Mouse (Mus musculus): ENCODE results near the gene Tle4. TPM values are rescaled to one million over a fixed set of nuclear protein-coding genes. Genes with fewer than 3 reads are reported as not detected.

Tle4 gene
- polyA plus RNA-seq, 1 experiment from 2014 or later: 15.4 TPM

- peaks cover 39% of the 10 kb centered on the region for H3K4me1 ChIP-seq
- WGBS: 74% methylated on average over 3 of the region's 3 CpGs
- no peak overlapping the region for H3K9ac ChIP-seq
- H3K9me3 ChIP-seq (replicated peaks): no peaks in the 10 kb centered on the region
- no peak for ATAC-seq (replicated peaks; ENCODE audit: low FRiP score)
- H3K4me2 ChIP-seq: no peak overlapping the region
- no peaks in the 10 kb centered on the region for H3K27me3 ChIP-seq
- H3K36me3 ChIP-seq: peaks cover 11% of the 10 kb centered on the region
- no peak overlapping the region for H3K4me3 ChIP-seq (replicated peaks)
- H3K27ac ChIP-seq: no peak overlapping the region
These were observed 11.7 kb downstream of the Tle4 start for GRCm38 (mm10) chr19:14586171-14586570.

GRCm38 (mm10) chr19:14585731-14586130, 12.1 kb downstream of the Tle4 start:
- Histone ChIP-seq H3K27me3 (no peaks in the 10 kb centered on the region), H3K9ac (no peak overlapping the region), H3K4me3 (replicated peaks) (no peak overlapping the region), H3K9me3 (replicated peaks) (no peaks in the 10 kb centered on the region), H3K4me2 (no peak overlapping the region), H3K36me3 (peaks cover 13% of the 10 kb centered on the region), H3K4me1 (peaks cover 39% of the 10 kb centered on the region), H3K27ac (no peak overlapping the region)
- ATAC-seq (replicated peaks; ENCODE audit: low FRiP score): no peak
- 74% methylated on average over 4 of the region's 4 CpGs for WGBS

DNA sequence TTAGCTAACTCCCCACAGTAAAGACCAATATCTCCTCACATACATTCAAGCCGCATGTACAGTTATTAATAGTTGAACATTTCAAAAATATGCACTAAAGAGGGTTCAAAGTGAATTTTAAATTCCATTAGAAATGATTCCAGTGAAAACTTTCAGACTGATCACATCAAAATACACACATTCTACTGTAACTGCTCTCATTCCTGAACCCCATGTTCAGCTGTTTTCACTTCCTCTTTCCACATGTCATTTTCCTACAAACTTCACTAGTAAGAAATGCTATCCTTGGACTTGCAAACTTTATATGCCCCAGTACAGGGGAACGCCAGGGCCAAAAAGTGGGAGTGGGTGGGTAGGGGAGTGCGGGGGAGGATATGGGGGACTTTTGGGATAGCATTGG, 12.6 kb downstream of the Tle4 start:
- ATAC-seq (replicated peaks; ENCODE audit: low FRiP score): no peak
- WGBS: 88% methylated on average over 3 of the region's 3 CpGs
- H3K9me3 ChIP-seq (replicated peaks): no peaks in the 10 kb centered on the region

DNA sequence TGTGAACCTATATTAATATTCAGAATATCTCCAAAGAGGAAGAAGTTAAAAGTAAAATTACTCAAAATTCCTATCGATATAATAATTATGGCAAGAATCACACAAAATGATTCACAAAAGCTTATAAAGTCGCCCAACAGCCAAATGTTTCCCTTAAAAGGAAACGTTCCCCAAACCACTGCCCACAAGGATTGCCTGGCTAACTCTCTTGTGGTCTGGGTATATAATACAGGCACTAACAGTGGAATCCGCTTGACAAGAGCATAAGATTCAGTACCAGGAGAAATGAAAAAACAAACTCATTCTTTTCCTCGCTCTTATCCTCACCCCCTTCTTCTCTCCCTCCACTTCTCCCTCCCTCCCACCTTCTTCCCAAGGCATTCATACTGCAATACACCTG, 19.2 kb downstream of the Tle4 start:
- Histone ChIP-seq H3K27ac (no peak overlapping the region), H3K9ac (no peak overlapping the region)
- 89% methylated on average over 5 of the region's 5 CpGs for WGBS

More for the DNA sequence above, 12.6 kb downstream of the Tle4 start:
- Histone ChIP-seq H3K4me3 (replicated peaks) (no peak overlapping the region), H3K4me1 (peaks cover 36% of the 10 kb centered on the region), H3K27ac (no peak overlapping the region), H3K27me3 (no peaks in the 10 kb centered on the region), H3K4me2 (no peak overlapping the region), H3K9ac (no peak overlapping the region), H3K36me3 (peaks cover 13% of the 10 kb centered on the region)

DNA sequence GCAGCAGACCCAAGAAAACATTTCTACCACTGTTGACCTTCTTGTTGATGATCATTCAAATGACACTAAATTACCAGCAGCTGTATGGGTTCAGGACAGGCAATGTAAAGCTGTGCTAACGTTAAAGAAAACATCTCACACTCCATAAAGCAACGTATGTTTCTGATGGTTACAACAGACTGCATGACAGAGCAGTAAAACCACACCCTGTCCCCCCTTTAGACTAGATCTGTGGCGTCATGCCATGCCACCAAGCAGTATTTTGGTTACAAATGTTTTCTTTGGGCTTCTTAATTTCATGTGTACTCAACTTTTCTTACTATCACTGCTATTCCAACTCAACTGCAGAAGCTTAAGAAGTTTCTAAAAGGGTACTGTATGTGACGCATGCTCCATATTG, 19.8 kb downstream of the Tle4 start:
- 47% methylated on average over 4 of the region's 4 CpGs for WGBS
- Histone ChIP-seq H3K9ac (no peak overlapping the region), H3K9me3 (replicated peaks) (no peaks in the 10 kb centered on the region), H3K27ac (no peak overlapping the region), H3K36me3 (peaks cover 8% of the 10 kb centered on the region; the same call in 1 of the 2 replicates), H3K27me3 (no peaks in the 10 kb centered on the region), H3K4me1 (no peaks in the 10 kb centered on the region), H3K4me3 (replicated peaks) (no peak overlapping the region), H3K4me2 (no peak overlapping the region)
- ATAC-seq (replicated peaks; ENCODE audit: low FRiP score): no peak

More for the DNA sequence above, 19.2 kb downstream of the Tle4 start:
- no peak overlapping the region for H3K4me3 ChIP-seq (replicated peaks)
- H3K4me1 ChIP-seq: no peaks in the 10 kb centered on the region
- no peaks in the 10 kb centered on the region for H3K27me3 ChIP-seq
- H3K4me2 ChIP-seq: no peak overlapping the region
- peaks cover 8% of the 10 kb centered on the region; the same call in 1 of the 2 replicates for H3K36me3 ChIP-seq
- no peak for ATAC-seq (replicated peaks; ENCODE audit: low FRiP score)
- no peaks in the 10 kb centered on the region for H3K9me3 ChIP-seq (replicated peaks)

GRCm38 (mm10) chr19:14576311-14576710, 21.5 kb downstream of the Tle4 start:
- H3K36me3 ChIP-seq: peaks cover 6% of the 10 kb centered on the region; the same call in 1 of the 2 replicates
- H3K9me3 ChIP-seq (replicated peaks): no peaks in the 10 kb centered on the region
- H3K4me1 ChIP-seq: no peaks in the 10 kb centered on the region
- H3K4me2 ChIP-seq: no peak overlapping the region
- H3K4me3 ChIP-seq (replicated peaks): no peak overlapping the region
- no peak overlapping the region for H3K9ac ChIP-seq
- ATAC-seq (replicated peaks; ENCODE audit: low FRiP score): no peak
- H3K27me3 ChIP-seq: no peaks in the 10 kb centered on the region
- no peak overlapping the region for H3K27ac ChIP-seq

GRCm38 (mm10) chr19:14568879-14569278, 29.0 kb downstream of the Tle4 start:
- no peaks in the 10 kb centered on the region for H3K27me3 ChIP-seq
- H3K9ac ChIP-seq: no peak overlapping the region
- no peaks in the 10 kb centered on the region for H3K36me3 ChIP-seq
- H3K27ac ChIP-seq: no peak overlapping the region
- ATAC-seq (replicated peaks; ENCODE audit: low FRiP score): no peak
- no peak overlapping the region for H3K4me3 ChIP-seq (replicated peaks)
- H3K4me1 ChIP-seq: peaks cover 17% of the 10 kb centered on the region
- H3K4me2 ChIP-seq: no peak overlapping the region
- no peaks in the 10 kb centered on the region for H3K9me3 ChIP-seq (replicated peaks)

- no peak overlapping the region for H3K27ac ChIP-seq
- H3K9ac ChIP-seq: no peak overlapping the region
- H3K4me3 ChIP-seq (replicated peaks): no peak overlapping the region
- H3K27me3 ChIP-seq: no peaks in the 10 kb centered on the region
- no peak overlapping the region for H3K4me2 ChIP-seq
- ATAC-seq (replicated peaks; ENCODE audit: low FRiP score): no peak
- no peaks in the 10 kb centered on the region for H3K36me3 ChIP-seq
- peaks cover 17% of the 10 kb centered on the region for H3K4me1 ChIP-seq
- 43% methylated on average over 3 of the region's 3 CpGs for WGBS
- H3K9me3 ChIP-seq (replicated peaks): no peaks in the 10 kb centered on the region
These were observed 30.8 kb downstream of the Tle4 start for GRCm38 (mm10) chr19:14567081-14567480.

DNA sequence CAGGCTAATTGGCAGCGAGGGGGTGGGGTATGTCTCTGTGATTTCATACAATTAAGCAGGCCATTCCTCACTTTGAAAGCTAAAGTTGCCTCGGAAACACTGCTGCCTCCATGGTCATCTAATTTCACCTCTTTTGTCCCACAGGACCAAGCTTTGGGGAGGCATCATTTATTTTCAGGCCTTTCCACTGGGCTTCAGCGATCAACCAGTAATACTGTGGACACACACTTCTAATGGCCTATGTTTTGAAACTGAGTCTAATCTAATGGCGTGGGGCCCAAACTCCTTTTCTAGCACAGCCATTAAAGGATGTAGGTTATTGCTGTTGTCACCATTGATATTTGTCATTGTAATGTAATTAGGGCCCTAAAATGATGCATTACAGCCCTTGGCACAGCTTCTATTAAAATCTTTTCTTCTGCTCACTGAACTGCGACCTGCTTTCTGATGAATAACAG, 31.3 kb downstream of the Tle4 start:
- Histone ChIP-seq H3K4me1 (peaks cover 17% of the 10 kb centered on the region), H3K4me2 (no peak overlapping the region), H3K27ac (no peak overlapping the region), H3K27me3 (no peaks in the 10 kb centered on the region), H3K9me3 (replicated peaks) (no peaks in the 10 kb centered on the region), H3K4me3 (replicated peaks) (no peak overlapping the region), H3K9ac (no peak overlapping the region), H3K36me3 (no peaks in the 10 kb centered on the region)
- 34% methylated on average over 5 of the region's 5 CpGs for WGBS
- no peak for ATAC-seq (replicated peaks; ENCODE audit: low FRiP score)

- ATAC-seq (replicated peaks; ENCODE audit: low FRiP score): 0 out of 2 replicates have a peak, but pooled peaks have one; percentile 46
- Histone ChIP-seq H3K36me3 (peaks cover 4% of the 10 kb centered on the region), H3K4me3 (replicated peaks) (no peak overlapping the region), H3K9me3 (replicated peaks) (no peaks in the 10 kb centered on the region), H3K4me2 (no peak overlapping the region), H3K9ac (no peak overlapping the region), H3K4me1 (peaks cover 17% of the 10 kb centered on the region), H3K27me3 (no peaks in the 10 kb centered on the region), H3K27ac (no peak overlapping the region)
- 82% methylated on average over 4 of the region's 4 CpGs for WGBS
These were observed 32.3 kb downstream of the Tle4 start for GRCm38 (mm10) chr19:14565424-14566069.

GRCm38 (mm10) chr19:14563273-14563959, 34.4 kb downstream of the Tle4 start:
- Histone ChIP-seq H3K9ac (no peak overlapping the region), H3K27me3 (no peaks in the 10 kb centered on the region), H3K27ac (no peak overlapping the region), H3K4me1 (peaks cover 13% of the 10 kb centered on the region), H3K9me3 (replicated peaks) (no peaks in the 10 kb centered on the region), H3K36me3 (peaks cover 4% of the 10 kb centered on the region), H3K4me2 (no peak overlapping the region), H3K4me3 (replicated peaks) (no peak overlapping the region)
- ATAC-seq (replicated peaks; ENCODE audit: low FRiP score): no peak
- WGBS: 89% methylated on average over 4 of the region's 4 CpGs

DNA sequence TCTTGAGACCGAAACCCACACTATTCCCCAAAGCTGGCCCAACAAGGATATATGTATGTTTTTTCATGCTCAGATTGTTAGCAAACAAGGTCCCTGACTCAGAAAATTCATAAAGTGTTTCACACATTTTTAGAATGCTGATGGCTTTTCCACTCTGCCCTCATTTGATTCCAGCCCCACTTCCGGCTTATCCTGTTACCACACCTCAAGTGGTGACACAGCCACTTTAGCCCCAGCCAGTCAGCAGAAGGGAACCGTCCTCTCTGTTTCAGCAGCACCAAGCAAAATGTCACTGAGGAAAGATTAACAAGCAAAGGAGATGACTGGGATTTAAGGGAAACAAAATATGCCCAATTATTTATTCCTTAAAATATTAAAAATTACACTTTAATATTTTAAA, 50.0 kb downstream of the Tle4 start:
- Histone ChIP-seq H3K9me3 (replicated peaks) (no peaks in the 10 kb centered on the region), H3K4me1 (no peaks in the 10 kb centered on the region), H3K4me2 (no peak overlapping the region), H3K36me3 (no peaks in the 10 kb centered on the region), H3K4me3 (replicated peaks) (no peak overlapping the region), H3K9ac (no peak overlapping the region), H3K27me3 (no peaks in the 10 kb centered on the region), H3K27ac (no peak overlapping the region)
- WGBS: 84% methylated on average over 3 of the region's 3 CpGs
- ATAC-seq (replicated peaks; ENCODE audit: low FRiP score): no peak

All from kidney, embryonic 15.5 days (tissue).